Mouse (Mus musculus): ENCODE data around the gene Tbx18.

The Tbx18 gene

DNA sequence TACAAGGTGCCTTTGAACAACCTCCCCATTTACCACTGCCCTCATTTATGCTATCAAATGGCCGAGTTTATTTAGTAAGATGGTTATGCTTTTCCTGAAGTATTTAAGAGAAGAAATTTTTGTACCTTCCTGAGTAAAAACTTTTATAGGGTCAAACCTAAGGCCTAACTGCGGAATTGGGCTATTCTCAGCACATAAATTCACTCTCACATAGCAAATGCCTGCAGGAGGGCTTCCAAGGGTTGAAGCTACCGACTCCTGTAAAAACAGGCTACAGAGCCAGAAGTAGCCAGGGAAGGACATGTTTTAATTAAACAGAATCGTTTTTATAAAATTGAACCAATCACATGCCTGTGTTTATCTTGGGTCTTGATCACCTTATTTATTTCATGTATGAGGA is 20.7 kb downstream of the Tbx18 start:
- DNase-seq: no peak

- DNase-seq: no peak
These were observed 22.9 kb downstream of the Tbx18 start for GRCm38 (mm10) chr9:87708151-87708550.

- no peak for DNase-seq
These were observed 28.8 kb downstream of the Tbx18 start for GRCm38 (mm10) chr9:87702267-87702666.

- no peak for DNase-seq
These were observed 44.1 kb downstream of the Tbx18 start for GRCm38 (mm10) chr9:87686981-87687380.

DNA sequence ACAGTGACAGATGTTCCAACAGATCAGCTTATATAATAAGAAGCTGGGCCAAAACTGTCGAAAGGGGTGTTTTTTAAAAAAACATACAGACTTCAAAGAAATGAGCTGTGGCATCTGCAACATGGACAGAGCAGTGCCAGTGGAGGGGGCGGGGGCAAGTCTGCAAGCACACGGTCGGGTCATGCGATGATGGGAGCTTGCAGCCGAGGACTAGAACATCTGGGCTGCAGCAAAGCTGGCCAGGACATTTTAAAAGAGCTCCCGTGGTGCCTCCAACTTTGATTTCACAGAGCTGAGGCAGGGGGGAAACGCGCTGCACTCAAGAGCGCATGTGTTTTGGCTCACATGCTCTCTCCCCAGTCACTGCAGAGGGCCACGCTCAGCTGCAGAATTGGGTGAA is 48.8 kb downstream of the Tbx18 start:
- DNase-seq: no peak

Measured in spleen, adult 18-20 months (tissue).